Mouse (Mus musculus): Measurements from ENCODE around the gene Sat1. TPM values are rescaled to one million over a fixed set of nuclear protein-coding genes. Genes with fewer than 3 reads are reported as not detected.
A peak's percentile ranks its signal among the peaks of the same experiment; 100 is the strongest.
"Not testable (repeated sequence)": the region's sequence is repeated elsewhere in the genome, so short reads cannot be mapped to it uniquely, and the experiment has no call there.

The Sat1 gene
- polyA plus RNA-seq (2016; fragmentation: Nextera tagmentation; extraction: Ambion mirVana) = 67.3 and 68.9 TPM in 2 replicates

DNA sequence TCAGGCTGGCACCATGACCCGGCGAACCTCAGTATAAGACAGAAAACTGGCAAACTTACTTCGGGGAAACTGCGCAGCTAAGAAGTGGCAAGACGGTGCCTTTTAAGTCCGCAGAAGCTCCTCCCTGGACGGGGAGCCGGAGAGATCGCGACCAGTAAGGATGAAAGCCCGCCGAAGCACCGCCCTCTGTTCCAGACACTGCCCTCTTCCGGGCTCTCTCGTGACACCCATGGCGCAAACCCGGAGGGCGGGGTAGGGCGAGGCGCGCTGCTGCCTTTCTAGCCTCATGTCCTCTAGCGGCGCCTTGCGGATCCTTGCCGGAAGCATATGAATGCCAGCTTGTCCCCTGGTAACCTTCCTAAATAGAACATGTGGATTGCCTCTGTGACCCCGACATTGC is at the start of gene Sat1:
Gene Sat1, minus strand, starts transcription at position 179 of the 400 bp plus-strand sequence.
- no peak within 1 kb of the TSS for H3K27ac ChIP-seq (replicated peaks)
- H3K36me3 ChIP-seq = no peaks in the 10 kb centered on the region
- 19% methylated on average over 26 of the region's 26 CpGs for WGBS
- H3K4me3 ChIP-seq = peak within 1 kb of the TSS; percentile 52
- H3K27me3 ChIP-seq = no peaks in the 10 kb centered on the region
- H3K4me1 ChIP-seq = no peaks in the 10 kb centered on the region
- peak within 1 kb of the TSS; percentile 29 for H3K9ac ChIP-seq (replicated peaks)
- H3K9me3 ChIP-seq = no peaks in the 10 kb centered on the region
- H3K4me2 ChIP-seq (replicated peaks) = peak within 1 kb of the TSS; percentile 51
- ATAC-seq (ENCODE audit: low FRiP score, low read depth) = peak; percentile 99

DNA sequence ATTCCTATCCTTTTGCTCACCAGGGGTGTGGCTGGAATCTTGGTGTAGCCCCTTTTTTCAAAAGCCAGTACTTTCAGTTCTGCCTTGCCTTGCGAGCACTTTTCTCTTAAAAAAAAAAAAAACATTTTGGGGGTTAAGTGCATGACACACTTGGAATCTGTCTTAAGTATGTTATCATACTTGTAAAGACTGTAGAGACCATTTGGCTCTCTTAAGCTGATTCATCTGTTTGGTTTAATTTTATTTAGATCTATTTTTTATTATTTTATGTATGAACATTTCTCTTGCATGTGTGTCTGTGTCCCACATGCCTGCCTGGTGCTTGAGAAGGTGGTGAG is 46.6 kb upstream of the Sat1 start:
- peak overlapping the region; percentile 49 for H3K4me3 ChIP-seq
- no peaks in the 10 kb centered on the region for H3K9me3 ChIP-seq
- ATAC-seq (ENCODE audit: low FRiP score, low read depth) = no peak
- no peaks in the 10 kb centered on the region for H3K36me3 ChIP-seq
- no peak overlapping the region for H3K9ac ChIP-seq (replicated peaks)
- no peaks in the 10 kb centered on the region for H3K27me3 ChIP-seq
- no peak overlapping the region for H3K27ac ChIP-seq (replicated peaks)
- WGBS = 65% methylated on average over 1 of the region's 1 CpGs
- no peaks in the 10 kb centered on the region for H3K4me1 ChIP-seq
- H3K4me2 ChIP-seq (replicated peaks) = peak overlapping the region; percentile 55

DNA sequence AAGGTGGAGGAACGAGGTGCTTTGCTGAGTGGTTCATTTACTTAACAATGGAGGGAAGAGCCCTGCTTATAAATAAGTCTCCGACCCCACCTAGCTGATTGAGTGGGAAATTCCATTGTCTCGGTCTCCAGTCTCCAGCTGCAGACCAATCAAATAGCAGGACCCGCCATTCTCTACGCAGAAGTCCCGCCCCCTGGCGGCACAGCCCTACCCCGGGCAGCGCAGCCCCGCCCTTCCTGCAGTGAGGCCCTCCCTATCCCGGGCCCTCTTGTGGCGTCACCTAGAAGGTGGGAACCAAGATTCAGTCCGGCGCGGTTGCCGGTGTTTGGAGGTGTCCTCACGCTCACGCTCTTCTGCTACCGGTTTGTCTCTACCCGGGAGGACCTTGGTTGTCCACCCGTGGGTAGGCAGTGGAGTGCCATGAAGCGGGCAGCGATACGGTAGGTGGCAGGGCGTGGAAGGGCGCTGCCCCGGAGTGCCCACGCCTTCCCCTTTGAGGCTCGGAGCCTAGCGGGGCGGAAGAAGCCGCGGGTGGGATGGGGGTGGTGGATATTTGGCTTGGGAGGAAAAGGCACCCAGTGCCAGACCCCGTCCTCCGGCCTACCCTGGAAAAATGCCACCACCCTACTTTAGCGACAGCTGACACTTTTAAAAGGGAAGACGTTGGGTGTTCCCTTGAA is 46.1 kb upstream of the Sat1 start, which contains the start of gene Acot9:
Gene Acot9, plus strand, starts transcription at position 209 of the 680 bp plus-strand sequence.
- 25% methylated on average over 37 of the region's 37 CpGs for WGBS
- Histone ChIP-seq H3K4me3 (peak within 1 kb of the TSS; percentile 49), H3K4me2 (replicated peaks) (peak within 1 kb of the TSS; percentile 55), H3K4me1 (no peaks in the 10 kb centered on the region), H3K36me3 (no peaks in the 10 kb centered on the region), H3K9me3 (no peaks in the 10 kb centered on the region), H3K27me3 (no peaks in the 10 kb centered on the region), H3K27ac (replicated peaks) (no peak within 1 kb of the TSS), H3K9ac (replicated peaks) (0 out of 2 replicates have a peak within 1 kb of the TSS, but pooled peaks have one; percentile 31)
- ATAC-seq (ENCODE audit: low FRiP score, low read depth) = peak; percentile 99

DNA sequence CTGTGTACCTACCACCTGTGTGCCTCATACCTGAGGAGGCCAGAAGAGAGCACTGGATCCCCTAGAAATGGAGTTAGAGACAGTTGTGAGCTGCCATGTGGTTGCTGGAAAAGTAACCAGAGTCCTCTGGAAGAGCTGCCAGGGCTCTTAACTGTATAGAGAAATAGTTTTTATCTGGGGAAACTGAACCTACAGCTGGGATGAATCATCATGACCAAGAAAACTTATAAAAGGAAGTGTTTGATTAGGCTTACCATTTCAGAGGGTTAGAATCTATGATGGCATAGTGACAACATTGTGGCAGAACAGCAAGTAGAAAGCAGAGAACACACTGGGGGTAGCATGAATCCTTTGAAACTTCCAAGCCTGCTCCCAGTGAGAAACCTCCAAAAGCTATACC is 40.6 kb upstream of the Sat1 start:
- Histone ChIP-seq H3K27ac (replicated peaks) (no peak overlapping the region), H3K36me3 (no peaks in the 10 kb centered on the region), H3K4me1 (no peaks in the 10 kb centered on the region), H3K4me2 (replicated peaks) (no peak overlapping the region), H3K27me3 (no peaks in the 10 kb centered on the region), H3K4me3 (no peak overlapping the region), H3K9me3 (no peaks in the 10 kb centered on the region), H3K9ac (replicated peaks) (no peak overlapping the region)
- no peak for ATAC-seq (ENCODE audit: low FRiP score, low read depth)

DNA sequence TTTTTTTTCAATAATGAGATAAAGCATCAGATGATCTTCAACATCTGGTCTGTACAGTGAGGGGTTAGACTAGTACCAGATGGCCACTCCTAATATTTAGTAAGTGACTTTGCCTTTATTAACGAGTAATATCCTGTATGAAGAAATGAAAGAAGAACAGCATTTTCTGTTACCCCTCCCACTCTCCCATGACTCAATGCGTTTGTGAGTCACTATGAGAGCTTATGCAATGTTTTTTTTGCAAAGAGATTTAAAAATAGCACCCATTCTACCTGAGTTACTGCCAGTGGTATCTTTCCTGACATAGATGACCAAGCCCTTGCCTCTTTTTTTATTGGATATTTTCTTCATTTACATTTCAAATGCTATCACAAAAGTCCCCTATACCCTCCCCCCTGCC is 2.0 kb upstream of the Sat1 start:
- Histone ChIP-seq H3K4me3 (no peak overlapping the region), H3K27me3 (no peaks in the 10 kb centered on the region), H3K9ac (replicated peaks) (no peak overlapping the region), H3K4me1 (no peaks in the 10 kb centered on the region), H3K9me3 (no peaks in the 10 kb centered on the region), H3K27ac (replicated peaks) (no peak overlapping the region), H3K4me2 (replicated peaks) (no peak overlapping the region), H3K36me3 (no peaks in the 10 kb centered on the region)
- no peak for ATAC-seq (ENCODE audit: low FRiP score, low read depth)
- 71% methylated on average over 2 of the region's 2 CpGs for WGBS

DNA sequence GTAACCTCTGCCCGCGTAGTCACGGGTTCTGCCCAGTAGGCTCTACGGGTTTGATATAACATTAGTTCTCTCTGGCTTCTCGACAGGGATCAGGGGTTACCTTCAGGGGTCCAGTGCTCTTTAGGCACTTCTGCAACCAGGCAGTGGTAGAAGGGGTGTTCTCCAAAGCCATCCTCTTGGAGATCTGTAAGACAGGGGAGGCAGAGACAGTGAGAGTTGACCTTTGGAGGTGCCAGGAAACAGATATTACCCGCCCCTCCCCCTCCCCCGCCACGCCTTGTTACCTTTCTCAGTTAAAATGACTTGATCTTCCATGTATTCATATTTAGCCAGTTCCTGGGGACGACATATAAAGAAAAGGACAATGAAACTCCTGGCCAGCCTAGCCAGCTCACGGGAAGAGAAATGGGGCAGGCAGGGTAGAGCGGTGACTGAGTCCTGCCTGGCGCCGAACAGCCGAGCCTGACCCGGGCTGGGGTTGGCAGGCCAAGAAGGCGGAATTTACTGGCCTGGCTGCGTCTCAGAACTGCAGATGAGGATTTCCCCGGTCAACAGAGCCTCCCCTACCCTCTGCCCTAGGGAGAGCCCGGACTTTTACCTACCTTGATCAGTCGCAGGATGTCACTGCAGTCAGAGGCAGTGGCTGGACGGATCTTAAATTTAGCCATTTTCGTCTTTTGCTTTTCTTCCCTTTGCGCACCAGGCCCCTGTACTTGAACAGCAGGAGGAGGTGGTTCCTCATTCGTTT is 574 bp downstream of the Sat1 start:
- no peak overlapping the region for H3K27ac ChIP-seq (replicated peaks)

DNA sequence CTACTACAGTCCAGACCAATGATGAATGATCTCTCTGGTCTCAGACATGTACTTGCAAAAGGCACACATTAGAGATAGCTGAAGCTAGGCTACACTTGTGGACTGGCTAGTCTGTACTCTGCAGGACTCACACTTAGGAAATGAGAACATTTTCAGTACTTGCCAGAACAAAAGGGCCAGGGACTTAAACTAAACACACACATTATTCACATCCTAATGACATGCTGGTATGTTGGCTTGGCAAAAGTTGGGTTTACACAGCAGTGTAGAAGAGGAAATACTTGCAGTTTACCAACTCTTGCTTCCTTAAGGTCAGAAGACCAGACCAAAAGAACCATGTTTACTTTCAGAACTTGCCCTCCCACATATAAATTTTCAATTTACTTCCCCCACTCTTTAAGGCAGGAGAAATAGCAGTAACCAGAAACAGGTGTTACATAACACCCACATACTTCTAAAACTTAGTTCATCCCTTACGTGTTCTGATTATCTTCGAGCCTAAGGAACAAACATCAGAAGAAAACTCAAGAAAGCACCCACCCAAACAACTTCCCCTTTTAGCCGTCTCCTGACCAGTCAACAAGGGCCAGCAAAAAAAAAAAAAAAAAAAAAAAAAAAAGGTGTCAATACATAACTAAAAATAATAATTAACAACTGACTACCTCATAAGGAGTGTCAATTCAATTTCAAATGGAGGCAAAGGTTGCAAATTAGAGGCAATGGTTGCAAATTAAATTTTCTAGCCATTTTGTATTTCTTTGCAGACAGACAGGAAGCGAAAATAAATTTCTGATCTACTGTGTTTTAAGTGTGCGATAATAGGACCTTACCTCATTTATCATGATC is 1.7 kb downstream of the Sat1 start:
- ATAC-seq (ENCODE audit: low FRiP score, low read depth) = no peak
- Histone ChIP-seq H3K9ac (replicated peaks) (no peak overlapping the region), H3K27ac (replicated peaks) (no peak overlapping the region), H3K27me3 (no peaks in the 10 kb centered on the region), H3K4me1 (no peaks in the 10 kb centered on the region), H3K36me3 (no peaks in the 10 kb centered on the region), H3K4me3 (no peak overlapping the region), H3K4me2 (replicated peaks) (no peak overlapping the region), H3K9me3 (no peaks in the 10 kb centered on the region)
- WGBS = 97% methylated on average over 5 of the region's 5 CpGs

More for the DNA sequence above, 574 bp downstream of the Sat1 start:
- Histone ChIP-seq H3K4me3 (peak overlapping the region; percentile 52), H3K36me3 (no peaks in the 10 kb centered on the region), H3K27me3 (no peaks in the 10 kb centered on the region), H3K4me1 (no peaks in the 10 kb centered on the region), H3K4me2 (replicated peaks) (peak overlapping the region; percentile 51), H3K9ac (replicated peaks) (peak overlapping the region; percentile 29), H3K9me3 (no peaks in the 10 kb centered on the region)
- 34% methylated on average over 23 of the region's 24 CpGs for WGBS
- ATAC-seq (ENCODE audit: low FRiP score, low read depth) = peak; percentile 82

DNA sequence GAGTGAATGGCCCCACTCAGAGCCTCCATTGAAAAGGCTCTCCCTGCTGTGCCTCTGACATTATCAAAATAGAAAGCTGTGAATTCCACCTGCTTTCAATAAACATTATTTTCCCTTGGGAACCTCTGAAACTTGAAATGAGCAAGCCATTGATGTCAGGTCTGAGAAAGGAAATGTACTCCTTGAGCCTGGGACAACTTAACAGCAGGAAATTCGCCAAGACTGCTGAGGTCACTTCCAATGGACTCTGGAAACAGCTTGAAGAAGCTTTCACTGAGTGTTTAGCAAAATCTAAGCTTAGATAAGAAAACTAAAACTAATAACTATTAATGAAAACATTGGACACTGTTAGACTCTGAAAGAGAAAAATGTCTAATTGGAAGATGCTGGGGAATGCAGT is 7.6 kb downstream of the Sat1 start:
- Histone ChIP-seq H3K4me1 (no peaks in the 10 kb centered on the region), H3K36me3 (no peaks in the 10 kb centered on the region), H3K27ac (replicated peaks) (no peak overlapping the region), H3K27me3 (no peaks in the 10 kb centered on the region), H3K4me2 (replicated peaks) (no peak overlapping the region), H3K9ac (replicated peaks) (no peak overlapping the region), H3K4me3 (no peak overlapping the region), H3K9me3 (no peaks in the 10 kb centered on the region)
- 19% methylated on average over 1 of the region's 1 CpGs for WGBS
- no peak for ATAC-seq (ENCODE audit: low FRiP score, low read depth)

DNA sequence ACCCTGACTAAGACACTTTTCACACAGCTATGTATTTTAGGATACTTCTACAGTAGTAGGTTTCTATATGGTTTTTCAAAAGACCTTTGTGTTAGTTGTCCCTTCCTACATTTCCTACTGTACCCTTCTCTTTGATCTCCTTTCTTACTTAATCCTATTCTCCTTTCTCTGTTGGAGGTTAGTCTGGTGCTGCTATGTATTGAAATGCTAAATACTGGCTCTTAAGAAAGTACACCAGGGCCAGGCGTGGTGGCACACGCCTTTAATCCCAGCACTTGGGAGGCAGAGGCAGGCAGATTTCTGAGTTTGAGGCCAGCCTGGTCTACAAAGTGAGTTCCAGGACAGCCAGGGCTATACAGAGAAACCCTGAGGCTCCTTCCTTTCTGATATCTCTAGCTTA is 10.8 kb downstream of the Sat1 start:
- H3K27me3 ChIP-seq; H3K9me3 ChIP-seq; H3K4me1 ChIP-seq; ATAC-seq (ENCODE audit: low FRiP score, low read depth); H3K9ac ChIP-seq (replicated peaks); H3K36me3 ChIP-seq; H3K4me3 ChIP-seq; H3K4me2 ChIP-seq (replicated peaks); H3K27ac ChIP-seq (replicated peaks): not testable (repeated sequence)
- WGBS = 81% methylated on average over 2 of the region's 2 CpGs

DNA sequence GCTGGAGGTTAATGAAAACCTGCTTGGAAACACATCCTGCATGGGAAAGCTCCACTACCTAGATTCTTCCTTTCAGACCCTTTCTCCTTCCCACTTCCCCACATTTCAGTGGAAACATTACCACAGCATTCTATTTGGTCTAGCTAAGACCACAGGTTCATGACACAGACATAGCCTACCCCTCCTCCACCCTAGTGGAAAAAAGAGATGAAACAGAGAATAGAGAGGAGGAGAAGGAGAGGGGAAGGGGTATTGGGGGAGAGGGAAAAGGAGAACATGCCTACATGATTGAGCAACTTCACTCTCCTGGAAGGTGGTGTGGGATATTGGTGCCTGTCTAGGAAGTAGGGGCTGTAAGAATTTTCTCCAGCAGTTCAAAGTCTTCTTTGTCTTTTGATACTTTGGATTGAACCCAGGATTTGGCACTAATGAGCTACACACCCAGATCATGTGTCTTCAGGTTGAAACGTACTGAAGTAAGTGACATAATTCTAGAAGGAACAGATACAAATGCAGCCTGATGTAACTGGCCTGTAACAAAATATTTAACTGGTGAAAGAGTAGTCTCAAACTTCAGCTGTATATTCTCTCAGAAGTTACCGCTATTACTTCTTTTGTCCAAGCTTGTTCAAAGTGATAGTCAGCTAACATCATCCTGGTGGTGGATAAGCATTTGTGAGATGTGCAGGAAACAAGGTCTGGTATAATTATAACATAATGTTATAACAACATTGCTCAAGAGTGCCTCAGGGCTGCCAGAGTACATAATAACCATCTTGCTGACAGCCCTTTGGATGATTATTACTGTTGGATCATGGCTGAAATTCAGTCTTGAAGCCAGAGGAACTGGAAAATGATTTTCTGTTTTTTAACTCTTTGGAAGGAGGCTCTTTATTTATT is 13.6 kb downstream of the Sat1 start:
- no peaks in the 10 kb centered on the region for H3K9me3 ChIP-seq
- WGBS = 80% methylated on average over 2 of the region's 2 CpGs
- H3K4me1 ChIP-seq = no peaks in the 10 kb centered on the region
- H3K27me3 ChIP-seq = no peaks in the 10 kb centered on the region
- H3K9ac ChIP-seq (replicated peaks) = no peak overlapping the region
- no peak overlapping the region for H3K4me3 ChIP-seq
- no peak overlapping the region for H3K27ac ChIP-seq (replicated peaks)
- no peak overlapping the region for H3K4me2 ChIP-seq (replicated peaks)
- no peak for ATAC-seq (ENCODE audit: low FRiP score, low read depth)
- H3K36me3 ChIP-seq = no peaks in the 10 kb centered on the region

DNA sequence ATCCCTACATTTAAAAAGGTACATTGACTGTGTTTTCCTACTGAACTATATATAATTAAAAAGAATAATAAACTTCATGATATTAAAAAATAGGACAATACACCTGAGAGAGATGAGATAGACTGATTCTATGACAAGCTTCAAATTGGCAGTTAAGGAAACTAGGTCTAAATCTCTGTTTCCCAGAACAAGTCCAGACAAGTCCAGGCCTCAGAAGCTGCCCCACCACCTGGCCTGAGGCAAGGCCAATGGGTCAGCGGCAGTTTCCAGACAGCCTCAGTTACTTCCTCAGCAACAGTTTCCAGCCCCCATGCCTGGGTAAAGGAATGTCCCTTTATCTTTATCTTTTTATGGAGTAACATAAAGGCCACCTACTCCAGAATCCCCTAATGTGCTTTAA is 14.4 kb downstream of the Sat1 start:
- Histone ChIP-seq H3K4me2 (replicated peaks) (no peak overlapping the region), H3K27me3 (no peaks in the 10 kb centered on the region), H3K27ac (replicated peaks) (no peak overlapping the region), H3K4me3 (no peak overlapping the region), H3K4me1 (no peaks in the 10 kb centered on the region), H3K36me3 (no peaks in the 10 kb centered on the region), H3K9ac (replicated peaks) (no peak overlapping the region), H3K9me3 (no peaks in the 10 kb centered on the region)
- 94% methylated on average over 1 of the region's 1 CpGs for WGBS
- no peak for ATAC-seq (ENCODE audit: low FRiP score, low read depth)
